Mouse (Mus musculus): ENCODE results near the gene Mettl7b.

DNA sequence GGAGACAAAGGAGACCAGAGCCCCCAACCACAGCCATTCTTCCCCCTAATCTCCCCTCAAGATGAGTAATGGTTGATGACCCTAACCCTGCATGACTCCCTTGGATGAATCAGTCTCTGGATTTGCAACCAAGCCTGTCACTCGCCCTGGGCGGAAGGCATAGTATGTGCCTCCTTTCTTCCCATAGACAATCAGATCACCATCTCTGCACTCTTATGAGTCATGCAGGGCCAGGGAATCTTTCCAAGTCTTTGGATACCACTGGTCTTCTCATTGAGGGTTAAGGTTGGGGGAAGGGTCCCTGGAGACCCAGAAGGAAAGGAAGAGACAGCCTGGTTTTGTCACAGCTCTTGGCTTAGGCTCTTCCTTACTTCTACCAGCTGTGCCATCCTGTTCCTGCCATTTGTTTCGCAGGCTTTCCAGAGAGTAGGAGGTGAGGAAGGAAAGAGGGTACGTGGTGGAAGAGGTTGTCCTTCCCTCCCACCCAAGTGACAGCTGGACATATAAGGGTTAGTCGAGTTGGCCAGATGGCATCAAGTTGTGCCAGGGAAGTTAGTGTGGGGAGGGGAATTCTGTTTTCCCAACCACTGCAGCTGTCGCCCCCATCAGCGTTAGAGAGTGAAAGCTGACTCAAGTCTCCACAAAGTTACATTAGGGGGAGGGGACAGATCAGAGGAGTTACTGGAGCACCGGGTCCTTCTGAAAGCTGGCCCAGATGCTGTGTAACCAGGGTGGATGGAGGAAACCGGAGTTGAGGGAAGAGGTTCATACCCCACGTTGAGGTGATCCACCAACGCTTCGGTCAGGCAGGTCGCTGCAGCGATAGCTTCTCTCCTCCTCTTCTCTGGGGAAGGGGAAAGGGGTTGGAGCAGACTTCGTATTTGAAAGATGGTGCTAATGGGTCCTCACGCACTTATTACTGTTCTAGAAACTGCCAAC lies 38.6 kb downstream of the Mettl7b start:
- TF ChIP-seq ZNF384 (IDR thresholded peaks at IDR 0.05; ENCODE audit: low read depth, low read length) = no peak
- no peak for TF ChIP-seq HCFC1 (IDR thresholded peaks at IDR 0.05; ENCODE audit: borderline replicate concordance, insufficient read depth, low read length)
- no peak for TF ChIP-seq ZC3H11A (IDR thresholded peaks at IDR 0.05; ENCODE audit: borderline replicate concordance, low read depth, low read length)
